Mouse (Mus musculus) ES-E14 (cell line): Measurements from ENCODE around the gene Cd300ld4. TPM values are rescaled to one million over a fixed set of nuclear protein-coding genes. Genes with fewer than 3 reads are reported as not detected.

Experiments
- DNase-seq: peaks from one replicate; pipeline ENCODE4 v3.0.0-alpha.2; 2013; ENCODE audit warnings: low read depth, low spot score
- H3K27ac ChIP-seq: 2 replicates; pipeline ENCODE4 v1.5.1; 2012; ENCODE audit warnings: low read depth, mild to moderate bottlenecking, low read length, moderate library complexity, mixed read lengths; ENCODE audit not compliant: poor library complexity, insufficient read depth, severe bottlenecking
- H3K36me3 ChIP-seq: 2 replicates; pipeline ENCODE4 v1.6.1; 2012; ENCODE audit warnings: mild to moderate bottlenecking, low read length, moderate library complexity, mixed read lengths; ENCODE audit not compliant: control insufficient read depth, poor library complexity, insufficient read depth, severe bottlenecking
- H3K4me1 ChIP-seq, 2 experiments: fragments of 150-350 bp in 1 of 2; sonication (generic) in 1 of 2; 2 replicates each; pipeline ENCODE4 v1.6.1; 2012; ENCODE audit warnings: low read length in 2 of 2, mild to moderate bottlenecking in 1 of 2, mixed read lengths in 1 of 2; ENCODE audit not compliant: control insufficient read depth in 2 of 2, insufficient read depth in 2 of 2, poor library complexity in 1 of 2
- H3K4me3 ChIP-seq, 2 experiments: fragments of 150-350 bp in 1 of 2; sonication (generic) in 1 of 2; 2 replicates each; pipeline ENCODE4 v1.5.1; 2012; ENCODE audit warnings: low read length in 2 of 2, low read depth in 1 of 2, mild to moderate bottlenecking in 1 of 2, mixed read lengths in 1 of 2; ENCODE audit not compliant: insufficient read depth in 1 of 2, poor library complexity in 1 of 2, severe bottlenecking in 1 of 2
- H3K9ac ChIP-seq: 2 replicates; pipeline ENCODE4 v1.6.1; 2012; ENCODE audit warnings: low read depth, mild to moderate bottlenecking, low read length, mixed read lengths; ENCODE audit not compliant: poor library complexity, insufficient read depth, severe bottlenecking
- H3K9me3 ChIP-seq: fragments of 150-350 bp; sonication (generic); 2 replicates; pipeline ENCODE4 v1.6.1; 2012; ENCODE audit warnings: low read depth, mild to moderate bottlenecking, low read length; ENCODE audit not compliant: control insufficient read depth, insufficient read depth
- CHD2 ChIP-seq: IDR thresholded peaks from 2 replicates; pipeline ENCODE4 v1.6.1; 2014; ENCODE audit warnings: mild to moderate bottlenecking, low read depth, low read length, inconsistent platforms
- HCFC1 ChIP-seq: IDR thresholded peaks from 2 replicates; pipeline ENCODE4 v1.6.1; 2012; ENCODE audit warnings: low read length, inconsistent platforms, borderline replicate concordance; ENCODE audit not compliant: insufficient read depth
- MAFK ChIP-seq: IDR thresholded peaks from 2 replicates; pipeline ENCODE4 v1.6.1; 2014; ENCODE audit warnings: mild to moderate bottlenecking, low read depth, low read length, inconsistent platforms; ENCODE audit not compliant: insufficient read depth
- ZC3H11A ChIP-seq: IDR thresholded peaks from 2 replicates; pipeline ENCODE4 v1.6.1; 2012; ENCODE audit warnings: low read depth, mild to moderate bottlenecking, inconsistent platforms, low read length, borderline replicate concordance
- ZNF384 ChIP-seq: IDR thresholded peaks from 2 replicates; pipeline ENCODE4 v1.6.1; 2012; ENCODE audit warnings: low read depth, low read length, inconsistent platforms
- in situ Hi-C, 2 experiments: fragments of 600-800 bp; cut with MboI; formaldehyde crosslinking; loops; one replicate each; pipeline ENCODE4 v1.15.1; 2025; ENCODE audit warnings: low sequenced_read_pairs in 2 of 2, inconsistent platforms in 1 of 2; ENCODE audit not compliant: unreplicated experiment in 2 of 2
- total RNA-seq: library from RNA; depleted of rRNA; stranded (reverse); fragments of 300-350 nt; gene quantifications from 2 replicates; pipeline ENCODE4 v1.2.3, GENCODE M21; 2012

Gene Cd300ld4
- total RNA-seq, 1 experiment, result not detected

DNA sequence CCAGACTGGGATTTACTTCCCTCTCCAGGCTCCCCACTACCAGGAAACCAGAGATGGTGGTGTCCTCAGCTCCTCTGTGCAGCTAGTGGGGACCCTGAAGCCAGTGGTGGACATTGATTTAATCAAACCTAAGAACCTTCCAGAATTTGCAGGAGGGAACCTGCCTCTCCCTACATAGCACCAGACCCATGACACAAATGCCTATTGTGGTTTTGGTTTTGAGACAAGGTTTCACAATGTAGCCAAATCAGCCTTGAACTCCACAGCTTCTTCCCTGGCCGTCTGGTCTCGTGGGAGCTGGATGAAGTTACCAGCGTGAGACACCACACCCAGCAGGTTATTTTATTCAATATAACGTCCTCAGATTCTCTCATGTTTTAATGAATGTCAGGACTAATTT lies 31.9 kb upstream of the Cd300ld4 start:
- no peaks in the 10 kb centered on the region for H3K9me3 ChIP-seq
- H3K36me3 ChIP-seq, result no peaks in the 10 kb centered on the region
- TF ChIP-seq CHD2 (no peak), ZC3H11A (no peak), MAFK (no peak), HCFC1 (no peak), ZNF384 (no peak)
- no peak overlapping the region for H3K9ac ChIP-seq
- DNase-seq, result no peak
- H3K27ac ChIP-seq, result no peak overlapping the region
- no peak overlapping the region for H3K4me3 ChIP-seq
- peaks cover 0 to 3% of the 10 kb centered on the region in 2 experiments; a peak in 1 of 4 replicates for H3K4me1 ChIP-seq
- in situ Hi-C loops, result no loop called here

- no peak for DNase-seq
- Histone ChIP-seq H3K27ac (no peak overlapping the region), H3K4me1 (peaks cover 0 to 4% of the 10 kb centered on the region in 2 experiments; a peak in 1 of 4 replicates), H3K9me3 (no peaks in the 10 kb centered on the region), H3K4me3 (no peak overlapping the region), H3K36me3 (no peaks in the 10 kb centered on the region), H3K9ac (no peak overlapping the region)
- in situ Hi-C loops, result no loop called here
- no peak for TF ChIP-seq HCFC1
- no peak for TF ChIP-seq ZC3H11A
- no peak for TF ChIP-seq CHD2
- no peak for TF ChIP-seq MAFK
Measured at GRCm38 (mm10) chr11:115054537-115054936, 27.7 kb upstream of the Cd300ld4 start.

DNA sequence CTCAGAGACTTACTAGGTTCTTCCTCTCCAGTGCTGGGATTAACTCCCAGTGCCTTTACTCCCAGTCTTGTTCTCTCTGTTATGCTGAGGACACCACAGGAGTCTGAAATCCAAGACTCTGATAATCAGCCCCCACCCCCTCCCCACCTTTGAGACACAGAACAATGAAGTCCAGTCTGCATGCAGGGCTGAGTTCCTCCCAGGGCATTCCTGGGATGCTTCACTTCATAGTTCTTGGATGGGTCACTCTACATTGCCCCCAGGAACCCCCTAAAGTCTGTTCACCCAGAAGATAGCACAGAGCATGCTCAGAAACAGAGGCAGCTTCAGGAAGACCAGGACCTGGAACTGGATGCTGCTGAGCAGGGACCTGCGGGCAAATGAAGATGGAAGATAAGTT lies 26.2 kb upstream of the Cd300ld4 start:
- no peaks in the 10 kb centered on the region for H3K9me3 ChIP-seq
- no peak overlapping the region for H3K27ac ChIP-seq
- no peaks in the 10 kb centered on the region for H3K36me3 ChIP-seq
- TF ChIP-seq CHD2 (no peak), MAFK (no peak), ZNF384 (no peak), ZC3H11A (no peak), HCFC1 (no peak)
- H3K4me3 ChIP-seq, result no peak overlapping the region
- peaks cover 0 to 4% of the 10 kb centered on the region in 2 experiments; a peak in 1 of 4 replicates for H3K4me1 ChIP-seq
- in situ Hi-C loops, result no loop called here
- no peak overlapping the region for H3K9ac ChIP-seq
- no peak for DNase-seq

DNA sequence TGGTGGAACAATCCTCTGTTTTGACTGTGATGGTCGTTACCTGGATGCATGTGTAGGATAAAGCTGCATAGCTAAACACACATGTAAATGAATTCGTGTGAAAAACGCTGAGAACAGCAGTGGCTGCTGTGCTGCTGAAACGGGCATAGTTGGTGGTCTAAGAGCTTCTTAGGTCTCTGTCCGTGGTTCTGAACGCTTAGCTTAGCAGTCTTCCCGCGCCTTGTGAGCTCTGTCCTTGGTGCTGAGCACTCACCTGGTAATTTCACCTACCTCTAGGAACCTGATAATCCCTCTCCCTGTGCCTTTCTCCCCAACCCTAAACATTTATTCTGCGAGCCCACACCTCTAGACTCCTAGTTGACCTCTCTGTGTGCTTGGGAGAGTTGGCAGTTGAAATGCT lies 25.4 kb upstream of the Cd300ld4 start:
- no peaks in the 10 kb centered on the region for H3K36me3 ChIP-seq
- TF ChIP-seq MAFK (peak; percentile 99), ZC3H11A (no peak), HCFC1 (no peak), CHD2 (no peak), ZNF384 (no peak)
- no peaks in the 10 kb centered on the region for H3K9me3 ChIP-seq
- H3K9ac ChIP-seq, result no peak overlapping the region
- no peak overlapping the region for H3K27ac ChIP-seq
- H3K4me3 ChIP-seq, result no peak overlapping the region
- H3K4me1 ChIP-seq, result peaks cover 0 to 4% of the 10 kb centered on the region in 2 experiments; a peak in 1 of 4 replicates
- in situ Hi-C loops, result no loop called here
- peak; percentile 91 for DNase-seq

- Histone ChIP-seq H3K36me3 (no peaks in the 10 kb centered on the region), H3K4me1 (peaks cover 0 to 4% of the 10 kb centered on the region in 2 experiments; a peak in 1 of 4 replicates), H3K9ac (no peak overlapping the region), H3K27ac (no peak overlapping the region), H3K4me3 (no peak overlapping the region), H3K9me3 (no peaks in the 10 kb centered on the region)
- in situ Hi-C loops, result no loop called here
- no peak for DNase-seq
- no peak for TF ChIP-seq ZC3H11A
- no peak for TF ChIP-seq CHD2
- TF ChIP-seq ZNF384, result peak; percentile 99
- no peak for TF ChIP-seq HCFC1
- no peak for TF ChIP-seq MAFK
Measured at GRCm38 (mm10) chr11:115049282-115049895, 22.6 kb upstream of the Cd300ld4 start.
